Mouse (Mus musculus): Measurements from ENCODE around the gene Pxdn. TPM values are rescaled to one million over a fixed set of nuclear protein-coding genes. Genes with fewer than 3 reads are reported as not detected.

Gene Pxdn
- total RNA-seq (2021), result 10 to 100 TPM; 32.5 to 47.3 TPM
- long read RNA-seq, experiment 1, partial matches to known transcripts, result 1 of 5 reads
- long read RNA-seq, experiment 1, other reads (novel, unspliced or antisense), result 4 of 5 reads
- long read RNA-seq, experiment 2, full-length matches to known transcripts, result 1 of 7 reads
- long read RNA-seq, experiment 2, partial matches to known transcripts, result 4 of 7 reads
- long read RNA-seq, experiment 2, other reads (novel, unspliced or antisense), result 2 of 7 reads

GRCm38 (mm10) chr12:29937308-29937707, at the start of gene Pxdn:
Gene Pxdn (plus strand): TSS chr12:29937608.
- DNase-seq (ENCODE audit: low spot score in 2 of 2), result no peak

DNA sequence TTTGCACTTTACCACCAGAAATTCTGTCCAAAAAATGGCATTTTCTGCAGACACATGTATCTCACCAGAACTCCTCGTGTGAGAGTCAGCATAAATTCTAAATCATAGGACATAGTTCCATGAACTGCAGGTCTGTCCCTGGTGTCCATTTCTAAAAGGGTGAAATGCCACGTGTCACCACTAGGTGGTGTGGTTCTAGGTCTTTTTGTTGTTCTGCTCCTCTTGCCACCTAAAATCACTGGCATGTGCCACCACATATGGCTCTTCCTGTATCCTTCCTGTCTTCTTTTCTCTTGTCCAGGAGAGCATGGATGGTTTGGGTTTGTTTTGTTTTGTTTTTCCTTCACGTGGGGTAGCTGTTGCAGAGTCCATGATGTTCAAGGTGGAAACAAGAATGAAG, 42.7 kb upstream of the Pxdn start:
- DNase-seq (ENCODE audit: low spot score in 2 of 2), result peak; percentile 23 to 34

- no peak for DNase-seq (ENCODE audit: low spot score in 2 of 2)
Measured at GRCm38 (mm10) chr12:29897533-29898085, 39.8 kb upstream of the Pxdn start.

DNA sequence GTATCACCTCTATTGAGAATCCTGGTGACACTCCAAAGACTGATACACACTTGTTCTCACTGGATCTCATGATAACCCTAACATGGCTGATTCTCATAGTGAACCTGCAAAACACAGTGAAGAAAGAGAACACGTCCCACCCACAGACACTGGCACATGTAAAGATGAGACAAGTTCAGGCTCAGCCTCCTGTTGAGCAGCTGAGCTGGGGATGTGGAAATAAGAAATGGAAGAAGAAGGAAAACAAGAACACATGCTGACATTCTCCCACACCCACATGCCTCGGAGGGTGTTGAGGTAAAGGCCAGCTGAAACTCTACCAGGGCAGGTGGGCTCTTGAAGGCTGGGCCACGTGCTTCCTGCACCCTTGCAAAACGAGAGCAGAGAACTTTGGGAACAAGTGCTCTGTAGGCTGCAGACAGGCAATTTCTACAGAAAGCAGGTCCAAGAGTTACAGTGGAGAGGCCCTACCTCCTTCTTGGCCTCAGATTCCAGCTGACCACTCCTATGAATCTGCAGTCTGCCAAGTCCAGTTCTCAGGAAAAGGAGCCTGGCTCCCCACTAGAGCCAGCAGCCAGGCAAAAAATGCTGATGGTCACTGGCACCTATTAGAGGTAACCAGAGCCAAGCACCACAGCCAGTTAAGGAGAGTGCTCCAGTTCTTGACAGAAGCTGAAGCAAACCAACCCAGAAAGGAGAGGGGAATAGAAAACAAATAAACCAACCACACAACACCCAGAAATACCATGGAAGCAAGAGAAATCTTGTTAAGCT, 33.1 kb upstream of the Pxdn start:
- DNase-seq (ENCODE audit: low spot score in 2 of 2), result no peak

DNA sequence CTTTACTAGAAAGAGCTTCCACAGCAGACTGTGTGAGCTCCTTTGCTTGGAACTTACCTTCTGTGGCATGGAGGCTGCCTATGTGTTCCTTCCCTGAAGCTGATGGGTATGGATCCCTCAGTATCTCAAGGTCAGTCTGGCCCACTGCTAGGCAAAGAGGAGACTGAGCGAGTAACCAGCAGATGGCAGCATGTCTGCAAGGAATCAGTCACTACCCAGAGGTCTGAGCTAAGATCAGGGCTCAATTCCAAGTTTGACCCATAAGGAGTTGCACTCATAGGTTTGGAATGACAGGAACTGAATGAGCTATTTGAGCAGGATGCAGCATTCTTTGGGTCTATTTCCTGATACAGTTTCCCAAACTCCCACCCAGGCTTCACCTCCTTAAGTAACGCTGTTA, 30.4 kb upstream of the Pxdn start:
- DNase-seq (ENCODE audit: low spot score in 2 of 2), result peak; percentile 43 to 51

DNA sequence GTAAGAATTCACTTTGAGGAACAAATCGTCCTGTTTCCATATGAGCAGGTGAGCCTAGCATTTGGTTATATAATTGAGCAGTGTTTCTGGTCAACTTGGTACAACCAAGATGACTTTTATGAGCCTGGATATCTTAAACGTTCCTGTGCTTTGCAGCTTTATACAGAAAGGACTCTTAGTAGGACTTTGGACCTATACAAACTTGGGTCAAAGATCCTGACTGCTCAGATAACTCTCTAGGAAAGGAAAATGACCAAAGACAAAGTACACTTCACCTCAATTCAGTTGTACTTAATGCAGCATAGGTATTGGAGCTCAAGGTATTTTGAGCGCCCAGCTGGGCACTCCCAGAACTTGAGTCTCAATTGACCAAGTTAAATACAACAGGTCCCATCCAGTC, 21.3 kb upstream of the Pxdn start:
- no peak for DNase-seq (ENCODE audit: low spot score in 2 of 2)

- no peak for DNase-seq (ENCODE audit: low spot score in 2 of 2)
Measured at GRCm38 (mm10) chr12:29916807-29917206, 20.6 kb upstream of the Pxdn start.

DNA sequence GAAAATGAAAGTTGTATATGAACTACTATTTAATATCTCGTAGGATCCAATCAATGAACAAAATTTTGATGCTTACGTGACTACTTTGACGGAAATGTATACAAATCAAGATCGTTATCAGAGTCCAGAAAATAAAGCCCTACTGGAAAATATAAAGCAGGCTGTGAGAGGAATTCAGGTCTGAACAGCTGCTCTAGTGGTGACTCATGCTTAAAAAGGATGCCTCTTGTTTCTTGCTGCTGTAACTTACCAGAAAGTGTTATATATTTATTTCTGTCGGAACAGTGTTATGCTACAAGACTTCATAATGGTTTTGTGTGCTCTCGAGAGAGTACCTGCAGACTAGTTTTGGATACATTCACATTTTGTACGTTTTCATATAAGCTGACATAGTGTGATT, 17.1 kb upstream of the Pxdn start:
- no peak for DNase-seq (ENCODE audit: low spot score in 2 of 2)

DNA sequence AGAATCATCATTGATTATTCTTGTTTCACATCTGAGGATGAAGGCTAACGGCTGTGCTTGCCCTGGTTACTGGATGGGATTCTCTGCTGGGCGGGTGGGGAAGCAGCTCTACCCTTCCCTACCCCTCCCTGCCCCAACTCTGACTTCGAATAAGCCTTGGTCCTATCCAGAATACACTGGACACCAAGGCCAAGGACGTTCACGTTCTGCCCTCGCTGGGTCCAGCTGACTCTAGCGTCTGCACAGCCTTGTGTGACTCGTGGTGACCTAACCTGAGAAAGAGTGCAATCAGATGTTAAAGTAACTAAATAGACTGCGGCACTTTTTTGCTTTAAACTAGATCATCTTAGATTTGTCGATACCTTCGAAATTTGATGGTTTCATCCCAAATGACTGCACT, 15.9 kb upstream of the Pxdn start:
- DNase-seq (ENCODE audit: low spot score in 2 of 2), result no peak

GRCm38 (mm10) chr12:29926896-29927295, 10.5 kb upstream of the Pxdn start:
- DNase-seq (ENCODE audit: low spot score in 2 of 2), result peak; percentile 53 to 69

DNA sequence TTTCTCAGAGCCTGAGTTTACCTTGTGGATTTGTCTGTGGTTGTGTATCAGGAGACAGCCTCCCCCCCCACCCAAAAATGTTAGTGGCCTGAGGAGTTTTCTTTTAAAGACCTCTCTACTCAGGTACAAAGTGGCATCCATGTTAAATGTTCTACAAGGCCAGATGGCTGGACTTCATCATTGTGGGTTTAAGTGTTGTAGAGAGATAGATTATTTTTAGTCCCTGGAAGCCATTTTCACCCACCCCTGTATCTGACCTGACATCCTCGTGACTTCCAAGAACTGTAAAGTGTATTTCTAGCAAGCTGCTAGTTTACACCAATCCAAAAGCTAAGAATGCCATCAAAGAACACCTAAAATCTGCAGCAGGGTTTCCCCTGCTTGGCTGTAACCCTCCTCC, 6.8 kb upstream of the Pxdn start:
- DNase-seq (ENCODE audit: low spot score in 2 of 2), result no peak

- DNase-seq (ENCODE audit: low spot score in 2 of 2), result no peak
Measured at GRCm38 (mm10) chr12:29932951-29933350, 4.5 kb upstream of the Pxdn start.

DNA sequence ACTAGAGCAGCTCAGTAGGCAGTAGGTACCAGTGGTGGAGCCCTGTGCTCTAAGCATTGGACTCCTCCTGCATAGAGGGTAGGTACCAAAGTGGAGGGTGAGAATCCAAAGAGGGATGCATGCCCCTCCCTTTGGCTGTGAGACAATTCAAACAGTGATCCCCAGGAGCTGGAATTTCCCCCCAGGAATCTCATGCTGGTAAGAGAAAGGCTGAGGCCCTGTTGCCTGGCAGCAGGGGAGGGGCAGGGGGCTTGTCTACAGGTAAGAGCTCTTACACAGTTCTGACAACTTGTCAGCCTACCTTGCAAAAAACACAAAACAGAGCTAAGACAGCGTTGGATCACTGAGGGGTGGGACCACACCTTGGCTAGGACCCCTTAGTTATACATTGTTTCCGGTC, 3.9 kb upstream of the Pxdn start:
- no peak for DNase-seq (ENCODE audit: low spot score in 2 of 2)

- DNase-seq (ENCODE audit: low spot score in 2 of 2), result no peak
Measured at GRCm38 (mm10) chr12:29934120-29934581, 3.3 kb upstream of the Pxdn start.

DNA sequence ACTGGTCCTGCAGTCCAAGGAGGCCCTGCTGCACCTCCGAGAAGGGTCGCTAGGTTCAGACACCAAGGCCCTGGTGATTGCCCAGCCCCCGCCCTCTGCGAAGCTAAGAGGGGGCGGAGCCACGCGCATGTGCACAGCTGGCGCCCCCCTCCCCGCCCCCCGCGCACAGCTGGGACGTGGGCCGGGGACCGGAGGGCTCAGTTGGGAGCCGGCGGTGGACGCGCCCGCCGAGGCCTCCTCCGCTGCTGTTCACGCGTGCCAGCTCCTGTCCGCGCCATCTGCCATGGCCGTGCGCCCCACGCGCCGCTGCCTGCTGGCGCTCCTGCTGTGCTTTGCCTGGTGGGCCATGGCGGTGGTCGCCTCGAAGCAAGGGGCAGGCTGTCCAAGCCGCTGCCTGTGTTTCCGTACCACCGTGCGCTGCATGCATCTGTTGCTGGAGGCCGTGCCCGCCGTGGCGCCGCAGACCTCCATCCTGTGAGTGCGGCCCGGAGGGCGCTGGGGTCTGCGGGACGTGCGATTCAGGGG, 505 bp downstream of the Pxdn start:
- DNase-seq (ENCODE audit: low spot score in 2 of 2), result peak; percentile 48 to 51

DNA sequence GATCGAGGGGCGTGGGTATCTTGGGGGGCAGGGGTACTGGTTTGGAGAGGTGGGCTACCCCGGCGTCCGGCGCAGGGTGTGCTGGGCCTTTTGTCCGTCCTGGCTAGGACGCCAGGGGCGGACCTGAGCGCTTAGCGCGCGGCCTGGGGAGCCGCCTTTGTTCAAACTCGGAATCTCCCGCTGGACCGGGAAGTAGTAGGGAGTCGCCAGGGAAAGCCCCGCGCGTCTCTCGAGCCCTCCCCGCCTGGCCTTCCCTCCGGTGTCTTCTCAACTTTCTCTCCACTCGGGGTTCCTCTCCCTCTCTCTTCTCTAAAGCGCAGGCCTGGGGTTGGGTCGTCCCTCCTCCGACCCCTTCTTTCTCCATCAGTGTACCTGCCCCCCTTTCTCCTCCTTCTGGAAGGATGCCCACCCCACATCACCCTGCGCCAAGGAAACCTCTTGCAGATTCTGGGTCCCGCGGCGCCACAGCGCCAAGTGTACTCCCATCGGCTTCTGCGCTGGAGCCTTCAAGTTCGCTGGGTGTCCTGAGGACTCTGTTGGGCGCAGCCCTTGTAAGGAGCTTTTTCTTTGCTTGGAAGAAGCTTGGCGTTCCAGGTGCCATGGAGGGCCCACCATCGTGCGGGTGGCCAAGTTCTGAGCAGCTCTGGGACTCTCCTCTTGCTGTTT, 1.1 kb downstream of the Pxdn start:
- peak in 1 of 2 experiments; percentile 46 for DNase-seq (ENCODE audit: low spot score in 2 of 2)

DNA sequence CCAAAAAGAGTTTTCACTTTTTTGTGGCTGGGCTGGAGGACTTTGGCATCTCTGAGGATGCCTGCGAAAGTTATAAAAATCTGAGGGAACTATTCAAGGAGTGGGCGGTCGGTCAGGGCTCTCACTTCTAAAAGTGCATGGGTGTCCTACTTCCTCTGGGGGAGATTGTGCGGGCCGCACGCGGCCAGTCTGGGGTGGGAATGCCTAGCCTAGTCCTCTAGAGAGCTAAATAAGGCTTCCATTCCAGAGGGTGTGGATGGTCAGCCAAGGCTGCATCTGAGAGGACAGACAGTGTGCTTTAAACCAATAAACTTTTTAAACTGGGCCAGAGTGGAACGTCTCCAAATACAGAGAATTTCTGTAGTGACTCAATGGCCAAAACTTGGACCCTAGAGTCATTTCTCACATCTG, 1.9 kb downstream of the Pxdn start:
- no peak for DNase-seq (ENCODE audit: low spot score in 2 of 2)

GRCm38 (mm10) chr12:29942435-29942834, 5.0 kb downstream of the Pxdn start:
- no peak for DNase-seq (ENCODE audit: low spot score in 2 of 2)

- no peak for DNase-seq (ENCODE audit: low spot score in 2 of 2)
Measured at GRCm38 (mm10) chr12:29944650-29945049, 7.2 kb downstream of the Pxdn start.

DNA sequence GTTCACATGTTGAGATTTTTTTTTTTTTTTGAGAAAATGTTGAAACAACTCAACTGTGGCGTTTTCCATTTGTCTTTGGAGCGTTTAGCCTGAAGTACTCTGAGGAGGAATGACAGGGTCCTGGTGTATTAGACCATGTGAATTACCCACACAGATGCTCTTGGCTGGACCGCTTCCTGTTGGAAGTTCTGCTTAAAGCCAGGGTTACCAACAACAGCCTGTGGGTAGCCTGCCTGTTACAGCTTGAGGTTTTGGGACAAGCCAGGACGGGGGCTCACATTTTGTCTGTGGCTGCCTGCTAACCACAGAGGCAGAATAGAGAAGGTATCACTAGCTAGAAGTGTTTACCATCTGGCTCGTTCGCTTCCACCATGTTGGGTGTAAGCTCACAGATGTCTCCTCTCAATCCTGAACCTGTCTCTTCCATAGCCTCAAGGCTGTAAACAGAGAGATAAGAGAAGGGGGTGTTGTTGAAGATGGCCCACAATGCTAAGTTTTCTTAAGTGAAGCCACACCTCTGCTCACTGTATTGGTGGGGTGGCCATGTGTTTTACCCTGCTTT, 7.9 kb downstream of the Pxdn start:
- no peak for DNase-seq (ENCODE audit: low spot score in 2 of 2)

GRCm38 (mm10) chr12:29951043-29951442, 13.6 kb downstream of the Pxdn start:
- no peak for DNase-seq (ENCODE audit: low spot score in 2 of 2)

All from adrenal gland, adult 18-20 months (tissue).